Mouse (Mus musculus): Measurements from ENCODE around the gene Slc51a.

Gene Slc51a

GRCm38 (mm10) chr16:32487234-32488111, at the start of gene Slc51a:
Gene Slc51a, minus strand, starts transcription at chr16:32487879.
- no peak for DNase-seq (ENCODE audit: low spot score)

- no peak for DNase-seq (ENCODE audit: low spot score)
Measured at GRCm38 (mm10) chr16:32535157-32535751, 47.6 kb upstream of the Slc51a start.

- DNase-seq (ENCODE audit: low spot score): no peak
Measured at GRCm38 (mm10) chr16:32532878-32533826, 45.5 kb upstream of the Slc51a start.

DNA sequence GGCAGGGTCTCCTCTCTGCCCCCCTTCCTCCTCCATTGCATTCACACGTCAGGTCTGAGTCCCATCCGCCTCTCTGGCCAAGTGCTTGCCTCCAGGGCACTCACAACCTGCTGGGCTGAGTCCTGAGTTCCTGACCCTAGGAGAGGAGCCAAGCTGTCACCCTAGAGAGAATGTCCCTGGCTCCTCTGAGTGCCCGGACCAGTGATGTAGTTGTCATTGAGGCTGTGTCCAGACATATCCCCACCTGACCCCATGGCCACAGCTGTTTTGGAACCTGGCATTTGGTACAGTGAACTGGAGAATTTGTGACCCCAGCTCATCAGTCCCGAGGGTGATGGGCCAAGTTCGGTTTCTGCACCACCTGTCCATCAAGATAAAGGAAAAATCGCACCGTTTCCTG, 39.2 kb upstream of the Slc51a start:
- no peak for DNase-seq (ENCODE audit: low spot score)

- no peak for DNase-seq (ENCODE audit: low spot score)
Measured at GRCm38 (mm10) chr16:32524244-32524615, 36.6 kb upstream of the Slc51a start.

GRCm38 (mm10) chr16:32523462-32524243, 36.0 kb upstream of the Slc51a start:
- no peak for DNase-seq (ENCODE audit: low spot score)

DNA sequence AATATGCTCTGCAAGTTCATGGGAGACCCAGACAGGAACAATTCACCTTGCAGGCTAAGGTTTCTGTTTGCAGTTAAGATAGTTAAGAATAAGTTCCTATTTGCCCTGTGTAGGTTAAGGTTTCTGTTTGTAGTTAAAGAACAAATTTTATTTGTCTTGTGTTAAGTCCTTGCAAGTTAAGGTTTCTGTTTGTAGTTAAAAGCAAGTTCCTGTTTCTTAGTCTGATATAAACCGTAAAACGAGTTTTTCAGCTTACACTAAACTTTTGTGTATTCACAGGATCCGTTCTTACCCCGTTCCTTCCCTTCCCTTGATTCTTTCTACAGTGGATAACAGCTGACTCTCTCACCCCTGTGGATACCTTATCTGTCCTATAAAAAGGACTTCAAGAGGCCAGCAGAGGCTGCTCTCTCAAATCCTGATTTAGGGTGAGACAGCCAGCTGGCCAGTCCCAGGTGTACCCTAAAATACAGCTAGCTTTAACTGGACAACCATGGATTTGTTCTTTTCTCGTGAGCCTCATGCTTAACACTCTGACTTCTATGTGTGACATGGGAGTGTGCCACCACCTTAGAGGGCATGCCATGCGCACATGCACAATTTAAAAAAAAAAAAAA, 35.0 kb upstream of the Slc51a start:
- no peak for DNase-seq (ENCODE audit: low spot score)

DNA sequence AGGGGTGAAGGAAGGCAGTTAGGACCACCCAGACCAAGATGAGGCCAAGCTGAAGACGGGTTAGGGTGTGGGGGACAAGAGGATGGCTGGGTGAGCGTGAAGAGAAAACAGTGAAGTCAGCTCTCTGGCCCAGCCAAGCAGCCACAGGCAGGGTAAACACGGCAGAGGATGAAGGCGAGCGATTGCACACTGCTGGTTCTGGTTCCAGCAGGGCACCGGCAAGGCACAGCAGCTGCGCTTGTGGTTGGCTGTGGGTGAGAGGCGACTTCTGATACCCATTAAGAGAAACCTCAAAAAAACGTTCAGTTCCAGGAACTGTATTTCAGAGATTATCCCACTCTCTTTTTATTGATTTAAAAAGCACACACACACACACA, 32.7 kb upstream of the Slc51a start:
- no peak for DNase-seq (ENCODE audit: low spot score)

GRCm38 (mm10) chr16:32519656-32520371, 32.1 kb upstream of the Slc51a start:
- DNase-seq (ENCODE audit: low spot score): no peak

DNA sequence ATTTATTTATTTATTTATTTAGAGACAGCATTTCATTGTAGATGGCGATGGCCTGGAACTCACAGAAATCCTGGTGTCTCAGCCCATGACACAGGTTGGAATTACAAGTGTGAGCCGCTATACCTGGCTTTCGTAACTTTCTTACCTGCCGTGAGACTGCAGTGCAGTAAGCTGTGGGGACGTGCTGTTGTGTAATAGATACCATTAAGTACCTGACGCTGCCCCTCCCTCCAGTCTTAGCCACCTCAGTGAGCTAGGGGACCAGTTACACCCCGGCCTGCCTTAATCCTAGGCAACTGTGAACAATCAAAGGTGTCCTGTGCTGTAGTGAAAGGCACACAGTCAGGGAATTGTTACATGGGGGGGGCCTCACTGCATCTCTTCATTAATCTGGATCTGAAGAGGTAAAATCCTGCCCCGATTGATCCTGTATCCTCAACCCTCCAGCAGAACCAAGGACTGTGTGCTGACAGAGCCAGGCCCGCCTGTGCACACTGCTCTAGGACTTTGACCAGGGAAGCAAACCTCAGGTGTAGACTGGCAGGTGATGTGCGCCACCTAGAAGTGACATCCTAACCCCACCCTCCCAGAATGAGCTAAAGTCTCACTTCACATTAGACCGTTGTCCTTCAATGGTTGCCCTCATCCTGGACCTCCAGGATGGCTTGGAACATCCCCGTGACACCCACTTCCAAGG, 30.3 kb upstream of the Slc51a start:
- DNase-seq (ENCODE audit: low spot score): no peak

- DNase-seq (ENCODE audit: low spot score): no peak
Measured at GRCm38 (mm10) chr16:32516006-32516962, 28.6 kb upstream of the Slc51a start.

- no peak for DNase-seq (ENCODE audit: low spot score)
Measured at GRCm38 (mm10) chr16:32513948-32514347, 26.3 kb upstream of the Slc51a start.

- DNase-seq (ENCODE audit: low spot score): no peak
Measured at GRCm38 (mm10) chr16:32513401-32513800, 25.7 kb upstream of the Slc51a start.

GRCm38 (mm10) chr16:32512921-32513320, 25.2 kb upstream of the Slc51a start:
- no peak for DNase-seq (ENCODE audit: low spot score)

DNA sequence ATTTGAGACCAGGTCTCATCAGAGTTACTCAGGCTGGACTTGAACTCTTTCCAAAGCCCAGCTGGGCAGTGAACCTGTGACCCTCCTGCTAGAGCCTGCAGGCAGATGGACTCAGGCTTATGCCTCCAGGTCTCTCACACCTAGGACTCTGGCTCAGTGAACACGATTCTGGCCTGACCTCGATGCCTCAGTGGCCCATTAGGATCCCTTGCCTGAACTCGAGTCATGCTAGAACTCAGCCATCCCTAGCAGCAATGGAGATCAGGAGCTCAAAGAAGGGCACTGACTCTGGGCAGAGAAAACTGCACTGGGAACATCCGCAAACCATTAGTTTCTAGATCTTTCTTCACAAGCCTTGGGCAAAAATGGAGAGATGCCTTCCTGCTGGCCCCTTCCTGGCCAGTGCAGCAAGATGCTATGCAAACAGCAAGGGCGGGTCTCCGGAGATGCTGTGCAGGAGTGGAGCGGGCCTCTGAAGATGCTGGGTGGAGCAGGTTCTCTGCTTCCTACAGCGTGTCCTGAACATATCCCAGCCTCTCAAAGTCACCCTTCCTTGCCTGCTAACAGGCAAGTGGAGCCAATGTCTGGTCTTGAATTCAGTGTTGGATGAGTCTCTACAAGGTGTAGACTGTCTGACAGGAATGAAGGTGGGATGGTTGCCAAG, 24.3 kb upstream of the Slc51a start:
- DNase-seq (ENCODE audit: low spot score): no peak

DNA sequence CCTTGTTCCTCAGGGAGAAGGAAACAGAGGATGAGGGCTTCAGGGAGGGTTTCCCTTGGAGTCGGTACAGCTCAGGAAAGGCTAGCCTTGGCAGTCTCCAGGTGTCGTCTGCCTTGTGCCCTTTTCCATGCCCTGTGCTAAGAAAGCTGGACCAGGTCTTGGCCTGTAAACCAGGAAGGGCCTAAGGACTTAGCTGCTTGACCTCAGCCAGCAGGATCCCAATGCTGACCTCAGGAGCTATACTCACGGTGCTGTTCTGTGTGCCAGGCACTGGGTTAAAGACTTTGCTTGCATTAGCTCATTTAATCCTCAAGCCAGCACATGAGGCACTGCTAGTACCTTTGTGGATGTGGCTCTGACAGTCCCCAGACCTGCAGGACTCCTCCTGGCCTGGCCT, 23.7 kb upstream of the Slc51a start:
- DNase-seq (ENCODE audit: low spot score): no peak

DNA sequence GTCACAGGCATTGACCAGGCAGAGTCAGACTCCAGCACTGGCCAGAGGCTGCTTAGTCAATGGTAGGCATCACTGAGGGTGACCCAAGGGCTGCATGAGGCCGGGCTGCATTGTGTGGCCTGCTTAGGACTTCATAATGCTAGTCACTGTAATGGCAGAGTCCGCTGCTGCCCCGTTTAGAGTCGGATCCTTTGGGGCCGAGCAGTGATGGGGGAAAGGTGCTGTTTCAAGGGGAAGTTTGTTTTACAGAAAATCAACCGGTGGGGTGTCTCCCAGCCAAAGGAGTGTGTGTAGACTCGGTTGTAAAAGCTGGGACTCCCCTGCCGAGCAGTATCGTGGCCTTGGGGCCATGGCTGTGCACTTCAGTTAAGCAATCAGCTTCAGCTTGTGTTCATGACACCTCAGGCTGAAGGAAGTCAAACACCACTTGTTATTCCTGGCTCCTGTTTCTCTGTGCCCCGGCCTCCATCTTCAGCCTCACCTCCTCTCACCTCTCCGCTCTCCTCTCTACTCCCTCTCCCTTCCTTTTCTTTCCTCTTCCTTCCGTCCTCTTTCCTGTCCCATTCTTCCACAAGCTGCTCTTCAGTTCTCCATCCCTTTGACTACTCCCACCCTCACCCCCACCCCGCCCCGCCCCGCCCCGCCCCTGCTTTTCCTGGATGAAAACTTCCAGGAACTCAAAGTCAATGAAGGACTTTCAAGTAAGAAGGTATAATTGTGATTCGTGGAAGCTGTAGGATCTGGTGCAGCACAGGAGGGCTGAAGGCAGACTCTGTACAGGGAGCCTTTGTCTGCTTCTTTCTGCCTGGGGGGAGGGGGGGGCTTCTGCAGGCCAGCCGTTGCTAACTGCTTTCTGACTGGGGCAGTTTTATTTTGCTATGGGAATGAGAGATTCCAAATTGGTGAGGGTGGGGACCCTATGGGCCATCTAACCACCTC, 23.0 kb upstream of the Slc51a start:
- DNase-seq (ENCODE audit: low spot score): no peak

Data from testis, postnatal 14 days (tissue).